Mouse (Mus musculus): ENCODE results near the gene Tmem239. TPM values are rescaled to one million over a fixed set of nuclear protein-coding genes. Genes with fewer than 3 reads are reported as not detected.

The Tmem239 gene
- polyA plus RNA-seq, 1 experiment from 2014 or later: not detected

DNA sequence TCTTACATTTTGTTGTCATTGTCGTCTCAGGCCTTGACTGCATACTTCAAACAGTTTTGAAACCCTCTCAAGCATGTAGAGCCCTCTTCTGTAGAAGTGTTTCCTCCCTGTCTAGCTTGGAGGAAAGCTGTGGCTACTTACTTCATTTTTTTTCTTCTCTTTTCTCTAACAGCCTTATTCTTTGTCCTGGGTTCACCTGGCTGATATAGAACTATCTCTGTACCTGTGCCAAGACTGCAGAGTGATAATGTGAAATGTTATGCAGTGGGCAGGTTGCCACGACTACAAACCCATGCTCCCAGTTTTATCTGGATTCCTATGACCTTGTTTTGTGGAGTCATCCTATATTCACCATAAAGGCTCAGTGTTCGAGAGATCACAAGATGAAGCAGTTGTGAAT lies 24.2 kb downstream of the Tmem239 start:
- no peak overlapping the region for H3K4me2 ChIP-seq (ENCODE audit: low read depth, low read length)
- 0 out of 2 replicates have a peak overlapping the region, but pooled peaks have one; percentile 19 for H3K27ac ChIP-seq (ENCODE audit: low read depth)
- H3K4me1 ChIP-seq (ENCODE audit: insufficient read depth): peaks cover under 1% of the 10 kb centered on the region
- peaks cover 10% of the 10 kb centered on the region; the same call in 1 of the 2 replicates for H3K36me3 ChIP-seq (replicated peaks; ENCODE audit: insufficient read depth, low read length)
- H3K9ac ChIP-seq (replicated peaks): no peak overlapping the region
- ATAC-seq: no peak
- H3K4me3 ChIP-seq (ENCODE audit: low read depth, low read length): no peak overlapping the region
- TF ChIP-seq CTCF (IDR thresholded peaks at IDR 0.05; ENCODE audit: low read depth) (no peak), EP300 (IDR thresholded peaks at IDR 0.05; ENCODE audit: low read depth) (no peak)
- WGBS (ENCODE audit: insufficient replicate concordance): 58% methylated on average over 3 of the region's 3 CpGs
- no peaks in the 10 kb centered on the region for H3K27me3 ChIP-seq (ENCODE audit: insufficient read depth, low read length)
- no peak for DNase-seq
- H3K9me3 ChIP-seq (ENCODE audit: low read length): no peaks in the 10 kb centered on the region

DNA sequence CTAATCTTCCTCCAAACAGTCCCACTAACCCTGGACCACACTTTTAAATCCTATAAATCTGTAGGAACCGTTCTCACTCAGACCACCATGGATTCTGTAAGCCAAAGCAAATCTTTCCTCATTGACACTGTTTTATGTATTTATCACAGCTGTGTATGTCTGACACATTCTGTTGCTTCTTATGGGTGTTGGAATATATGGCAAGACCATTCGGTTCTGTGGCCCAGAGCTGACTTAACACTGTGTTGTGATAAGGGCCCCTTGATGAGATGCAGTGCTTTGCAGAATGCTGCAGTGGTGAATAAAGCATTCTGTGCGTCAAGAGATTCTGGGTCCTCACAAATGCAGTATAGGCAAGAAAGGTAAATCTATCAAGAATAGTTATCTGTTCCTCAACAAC lies 25.9 kb downstream of the Tmem239 start:
- H3K9ac ChIP-seq (replicated peaks): no peak overlapping the region
- no peaks in the 10 kb centered on the region for H3K27me3 ChIP-seq (ENCODE audit: insufficient read depth, low read length)
- H3K4me2 ChIP-seq (ENCODE audit: low read depth, low read length): no peak overlapping the region
- H3K27ac ChIP-seq (ENCODE audit: low read depth): no peak overlapping the region
- H3K36me3 ChIP-seq (replicated peaks; ENCODE audit: insufficient read depth, low read length): peaks cover 10% of the 10 kb centered on the region; the same call in 1 of the 2 replicates
- ATAC-seq (no peak), DNase-seq (no peak)
- TF ChIP-seq EP300 (IDR thresholded peaks at IDR 0.05; ENCODE audit: low read depth): no peak
- no peak for TF ChIP-seq CTCF (IDR thresholded peaks at IDR 0.05; ENCODE audit: low read depth)
- H3K9me3 ChIP-seq (ENCODE audit: low read length): no peaks in the 10 kb centered on the region
- H3K4me3 ChIP-seq (ENCODE audit: low read depth, low read length): no peak overlapping the region
- WGBS (ENCODE audit: insufficient replicate concordance): 74% methylated on average over 3 of the region's 3 CpGs
- no peaks in the 10 kb centered on the region for H3K4me1 ChIP-seq (ENCODE audit: insufficient read depth)

DNA sequence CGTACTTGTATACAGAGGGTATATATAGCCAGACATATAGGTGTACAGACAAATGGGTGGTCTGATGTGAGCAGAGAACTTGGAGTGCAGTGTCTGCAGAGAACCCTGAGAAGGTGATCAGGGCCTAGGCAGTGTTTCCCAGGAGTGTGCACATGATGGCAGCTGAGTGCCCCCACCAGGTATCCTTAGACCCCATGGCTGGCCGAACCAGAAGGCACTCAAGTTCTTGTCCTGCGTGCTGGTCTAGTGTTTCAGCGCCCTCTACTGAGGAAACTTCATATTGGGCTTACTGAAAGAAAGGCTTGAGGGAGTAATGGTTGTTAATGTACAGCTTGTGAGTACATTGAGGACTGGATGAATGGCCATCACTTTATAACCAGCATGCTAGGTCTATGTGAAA lies 26.9 kb downstream of the Tmem239 start:
- 20% methylated on average over 4 of the region's 4 CpGs for WGBS (ENCODE audit: insufficient replicate concordance)
- H3K36me3 ChIP-seq (replicated peaks; ENCODE audit: insufficient read depth, low read length): peaks cover 15% of the 10 kb centered on the region
- H3K4me3 ChIP-seq (ENCODE audit: low read depth, low read length): no peak overlapping the region
- no peaks in the 10 kb centered on the region for H3K4me1 ChIP-seq (ENCODE audit: insufficient read depth)
- no peaks in the 10 kb centered on the region for H3K9me3 ChIP-seq (ENCODE audit: low read length)
- DNase-seq (no peak), ATAC-seq (no peak)
- H3K9ac ChIP-seq (replicated peaks): no peak overlapping the region
- no peak overlapping the region for H3K27ac ChIP-seq (ENCODE audit: low read depth)
- H3K27me3 ChIP-seq (ENCODE audit: insufficient read depth, low read length): no peaks in the 10 kb centered on the region
- no peak for TF ChIP-seq EP300 (IDR thresholded peaks at IDR 0.05; ENCODE audit: low read depth)
- TF ChIP-seq CTCF (IDR thresholded peaks at IDR 0.05; ENCODE audit: low read depth): peak; percentile 75
- no peak overlapping the region for H3K4me2 ChIP-seq (ENCODE audit: low read depth, low read length)

DNA sequence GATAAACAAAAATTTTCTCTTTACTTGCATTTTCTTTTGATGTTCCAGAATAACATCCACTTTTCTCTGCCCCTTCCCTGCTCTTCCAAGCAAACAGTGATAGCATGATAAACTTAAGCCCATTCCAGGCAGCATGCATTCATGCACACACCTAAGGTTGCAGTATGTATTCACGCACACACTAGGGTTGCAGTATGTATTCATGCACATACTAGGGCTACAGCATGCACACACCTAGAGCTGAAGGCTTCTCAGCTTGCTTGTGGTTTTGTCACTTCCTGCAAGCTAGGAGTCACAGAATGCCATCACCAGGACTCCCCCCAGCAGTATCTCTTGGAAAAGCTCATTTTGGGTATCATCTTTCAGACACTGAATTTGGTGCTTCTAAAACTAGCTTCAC lies 30.5 kb downstream of the Tmem239 start:
- Histone ChIP-seq H3K27me3 (ENCODE audit: insufficient read depth, low read length) (no peaks in the 10 kb centered on the region), H3K4me3 (ENCODE audit: low read depth, low read length) (no peak overlapping the region), H3K9ac (replicated peaks) (no peak overlapping the region), H3K4me1 (ENCODE audit: insufficient read depth) (no peaks in the 10 kb centered on the region), H3K27ac (ENCODE audit: low read depth) (no peak overlapping the region), H3K9me3 (ENCODE audit: low read length) (no peaks in the 10 kb centered on the region), H3K4me2 (ENCODE audit: low read depth, low read length) (no peak overlapping the region), H3K36me3 (replicated peaks; ENCODE audit: insufficient read depth, low read length) (peaks cover 47% of the 10 kb centered on the region)
- TF ChIP-seq EP300 (IDR thresholded peaks at IDR 0.05; ENCODE audit: low read depth): no peak
- no peak for TF ChIP-seq CTCF (IDR thresholded peaks at IDR 0.05; ENCODE audit: low read depth)
- WGBS (ENCODE audit: insufficient replicate concordance): 86% methylated on average over 1 of the region's 1 CpGs
- no peak for ATAC-seq
- DNase-seq: no peak

DNA sequence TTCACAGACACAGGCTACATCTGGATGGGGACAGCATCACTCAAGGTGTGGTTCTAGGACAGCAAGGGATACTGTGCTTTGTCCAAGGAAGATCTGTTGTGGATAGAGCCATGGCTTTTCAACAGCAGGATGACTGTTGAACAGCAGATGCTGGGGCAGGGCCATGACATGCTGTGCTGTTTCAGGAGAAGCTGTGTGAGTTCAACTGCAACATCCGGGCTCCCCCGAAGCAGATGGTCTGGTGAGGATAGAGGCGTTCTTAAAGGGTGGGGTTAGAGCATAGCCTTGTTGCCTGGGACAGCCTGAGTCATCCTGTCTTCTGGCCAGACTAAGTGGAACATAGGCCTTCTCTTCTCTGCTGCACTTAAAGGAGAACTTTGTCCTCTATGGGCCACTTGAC lies 32.6 kb downstream of the Tmem239 start:
- no peak overlapping the region for H3K9ac ChIP-seq (replicated peaks)
- no peak overlapping the region for H3K4me2 ChIP-seq (ENCODE audit: low read depth, low read length)
- no peak for TF ChIP-seq EP300 (IDR thresholded peaks at IDR 0.05; ENCODE audit: low read depth)
- TF ChIP-seq CTCF (IDR thresholded peaks at IDR 0.05; ENCODE audit: low read depth): no peak
- no peaks in the 10 kb centered on the region for H3K9me3 ChIP-seq (ENCODE audit: low read length)
- H3K36me3 ChIP-seq (replicated peaks; ENCODE audit: insufficient read depth, low read length): peaks cover 61% of the 10 kb centered on the region
- no peak for ATAC-seq
- H3K27ac ChIP-seq (ENCODE audit: low read depth): no peak overlapping the region
- 89% methylated on average over 3 of the region's 3 CpGs for WGBS (ENCODE audit: insufficient replicate concordance)
- H3K4me3 ChIP-seq (ENCODE audit: low read depth, low read length): no peak overlapping the region
- DNase-seq: no peak
- H3K4me1 ChIP-seq (ENCODE audit: insufficient read depth): no peaks in the 10 kb centered on the region
- H3K27me3 ChIP-seq (ENCODE audit: insufficient read depth, low read length): no peaks in the 10 kb centered on the region

DNA sequence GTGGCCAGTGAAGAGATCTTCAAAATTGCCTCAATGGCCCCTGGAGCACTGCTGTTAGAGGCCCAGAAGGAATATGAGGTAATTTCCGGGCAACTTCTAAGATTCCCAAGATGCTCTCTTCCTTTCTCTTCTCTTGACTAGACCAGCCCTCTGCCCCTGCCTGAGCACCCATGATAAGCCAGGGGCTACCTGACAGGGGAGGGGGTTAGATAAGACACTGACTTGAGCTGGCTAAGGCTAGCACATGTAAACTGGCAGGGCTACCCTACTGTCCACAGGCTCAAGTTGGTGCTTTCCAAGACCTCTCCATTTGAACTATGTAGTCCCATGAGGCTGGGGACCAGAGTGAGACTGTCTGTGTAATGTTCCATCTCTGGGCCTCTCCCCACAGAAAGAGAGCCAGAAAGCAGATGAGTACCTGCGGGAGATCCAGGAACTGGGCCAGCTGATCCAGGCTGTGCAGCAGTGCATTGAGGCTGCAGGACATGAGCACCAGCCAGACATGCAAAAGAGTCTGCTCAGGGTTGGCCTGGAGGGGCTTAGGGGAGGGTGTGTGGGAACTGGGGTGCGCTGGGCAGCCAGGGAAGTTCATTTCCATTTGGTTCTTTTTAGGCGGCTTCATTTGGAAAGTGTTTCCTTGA lies 33.7 kb downstream of the Tmem239 start:
- H3K4me1 ChIP-seq (ENCODE audit: insufficient read depth): no peaks in the 10 kb centered on the region
- no peak overlapping the region for H3K4me2 ChIP-seq (ENCODE audit: low read depth, low read length)
- no peak for ATAC-seq
- no peak for DNase-seq
- H3K4me3 ChIP-seq (ENCODE audit: low read depth, low read length): no peak overlapping the region
- WGBS (ENCODE audit: insufficient replicate concordance): 88% methylated on average over 4 of the region's 4 CpGs
- no peak overlapping the region for H3K27ac ChIP-seq (ENCODE audit: low read depth)
- H3K9me3 ChIP-seq (ENCODE audit: low read length): no peaks in the 10 kb centered on the region
- peaks cover 67% of the 10 kb centered on the region for H3K36me3 ChIP-seq (replicated peaks; ENCODE audit: insufficient read depth, low read length)
- TF ChIP-seq EP300 (IDR thresholded peaks at IDR 0.05; ENCODE audit: low read depth) (no peak), CTCF (IDR thresholded peaks at IDR 0.05; ENCODE audit: low read depth) (no peak)
- H3K27me3 ChIP-seq (ENCODE audit: insufficient read depth, low read length): no peaks in the 10 kb centered on the region
- no peak overlapping the region for H3K9ac ChIP-seq (replicated peaks)

Measured in liver, postnatal 0 days (tissue).